Mouse (Mus musculus) embryonic facial prominence, embryonic 11.5 days (tissue): ENCODE measurements around the gene Sf3b3. TPM values are rescaled to one million over a fixed set of nuclear protein-coding genes. Genes with fewer than 3 reads are reported as not detected.
"Not testable (repeated sequence)": the region's sequence is repeated elsewhere in the genome, so short reads cannot be mapped to it uniquely, and the experiment has no call there.

Experiments used
- ATAC-seq: fragments of 200-750 bp; cut with Nextera tagmentation; replicated peaks from 2 replicates; pipeline ENCODE4 v1.8.0; 2017; ENCODE audit warnings: low read depth; ENCODE audit not compliant: insufficient number of reproducible peaks, low FRiP score, low TSS enrichment
- DNase-seq: peaks from one replicate; pipeline ENCODE4 v3.0.0-alpha.2; 2015; ENCODE audit warnings: low spot score
- H3K27ac ChIP-seq: fragments of 300-500 bp; sonication (generic); replicated peaks from 2 replicates; pipeline ENCODE4 v1.5.1; 2014; ENCODE audit warnings: mild to moderate bottlenecking, low read depth, low read length, control low read depth
- H3K27me3 ChIP-seq: fragments of 300-500 bp; sonication (generic); 2 replicates; pipeline ENCODE4 v1.6.1; 2014; ENCODE audit warnings: mild to moderate bottlenecking, low read length, moderate library complexity, mixed read lengths; ENCODE audit not compliant: control insufficient read depth, insufficient read depth
- H3K36me3 ChIP-seq: fragments of 300-500 bp; sonication (generic); replicated peaks from 2 replicates; pipeline ENCODE4 v1.6.1; 2014; ENCODE audit warnings: low read depth, mild to moderate bottlenecking, low read length, moderate library complexity, mixed read lengths; ENCODE audit not compliant: control insufficient read depth, insufficient read depth
- H3K4me1 ChIP-seq: fragments of 300-500 bp; sonication (generic); 2 replicates; pipeline ENCODE4 v1.6.1; 2014; ENCODE audit warnings: low read length, mixed read lengths; ENCODE audit not compliant: control insufficient read depth, insufficient read depth
- H3K4me2 ChIP-seq: fragments of 300-500 bp; sonication (generic); 2 replicates; pipeline ENCODE4 v1.6.1; 2014; ENCODE audit warnings: low read depth, mild to moderate bottlenecking, control low read depth, low read length, moderate library complexity
- H3K4me3 ChIP-seq: fragments of 300-500 bp; sonication (generic); 2 replicates; pipeline ENCODE4 v1.5.1; 2014; ENCODE audit warnings: low read depth, low read length, control low read depth
- H3K9ac ChIP-seq: fragments of 300-500 bp; sonication (generic); replicated peaks from 2 replicates; pipeline ENCODE4 v1.6.1; 2014; ENCODE audit warnings: mild to moderate bottlenecking, control low read depth, low read length
- H3K9me3 ChIP-seq: fragments of 300-500 bp; sonication (generic); replicated peaks from 2 replicates; pipeline ENCODE4 v1.6.1; 2016; ENCODE audit warnings: mild to moderate bottlenecking, low read length, inconsistent platforms, mixed read lengths; ENCODE audit not compliant: control insufficient read depth
- WGBS: fragments of 180-500 bp; shearing (Covaris S2); extraction: QIAGEN DNeasy Blood & Tissue Kit; methylation state at CpG from one replicate; pipeline ENCODE4 v1.1.7; 2014; 5-methylcytosine and 5-hydroxymethylcytosine counted together
- polyA plus RNA-seq: library from polyadenylated mRNA; unstranded; fragments of >200 nt; fragmentation: Nextera tagmentation; extraction: Ambion mirVana; gene quantifications from 2 replicates; pipeline ENCODE4 v1.2.1, GENCODE M21; 2014

Sf3b3 gene
- polyA plus RNA-seq, 1 experiment from 2014 or later: 212 TPM

DNA sequence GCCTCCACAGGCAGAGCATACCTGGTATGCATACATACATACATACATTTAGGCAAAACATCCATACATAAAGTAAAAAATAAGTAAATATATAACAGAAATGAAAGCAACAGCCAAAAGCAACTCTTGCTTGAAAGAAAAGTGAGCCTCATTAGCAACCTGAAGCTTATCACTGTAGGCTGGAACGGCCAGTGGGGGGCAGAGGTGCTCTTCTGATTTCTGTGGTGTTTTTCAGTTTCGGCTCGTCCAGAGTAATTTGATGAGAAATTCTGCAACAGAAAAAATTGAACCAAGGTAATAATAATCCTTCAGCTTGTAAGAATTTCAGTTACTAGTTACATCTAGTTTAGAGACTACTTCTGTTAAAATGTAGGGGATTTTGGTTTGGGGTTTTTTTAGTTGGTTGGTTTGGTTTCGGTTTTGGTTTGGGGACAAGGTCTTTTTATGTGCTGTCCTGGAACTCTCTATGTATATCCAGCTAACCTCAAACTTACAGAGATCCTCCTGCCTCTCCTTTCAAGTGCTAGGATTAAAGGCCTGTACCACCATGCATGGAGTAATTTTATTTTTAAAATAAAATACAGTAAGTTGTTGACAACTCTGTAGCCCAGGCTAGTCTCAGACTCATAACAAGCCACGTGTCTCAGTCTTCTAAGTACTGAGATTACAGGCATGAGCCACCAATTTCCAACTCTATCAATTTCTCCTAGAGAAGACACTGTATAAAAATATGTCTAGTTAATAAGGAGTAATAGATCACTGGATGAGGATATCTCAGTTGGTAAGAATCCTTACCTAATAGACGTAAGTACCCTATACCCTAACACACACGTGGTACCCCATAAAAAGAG is 13.3 kb upstream of the Sf3b3 start:
- no peak for ATAC-seq
- Histone ChIP-seq H3K9me3 (no peaks in the 10 kb centered on the region), H3K36me3 (no peaks in the 10 kb centered on the region; the same call in 1 of the 2 replicates), H3K4me3 (no peak overlapping the region), H3K27me3 (no peaks in the 10 kb centered on the region), H3K4me1 (no peaks in the 10 kb centered on the region), H3K9ac (no peak overlapping the region), H3K4me2 (no peak overlapping the region), H3K27ac (no peak overlapping the region)
- 86% methylated on average over 7 of the region's 7 CpGs for WGBS
- DNase-seq: peak; percentile 46

DNA sequence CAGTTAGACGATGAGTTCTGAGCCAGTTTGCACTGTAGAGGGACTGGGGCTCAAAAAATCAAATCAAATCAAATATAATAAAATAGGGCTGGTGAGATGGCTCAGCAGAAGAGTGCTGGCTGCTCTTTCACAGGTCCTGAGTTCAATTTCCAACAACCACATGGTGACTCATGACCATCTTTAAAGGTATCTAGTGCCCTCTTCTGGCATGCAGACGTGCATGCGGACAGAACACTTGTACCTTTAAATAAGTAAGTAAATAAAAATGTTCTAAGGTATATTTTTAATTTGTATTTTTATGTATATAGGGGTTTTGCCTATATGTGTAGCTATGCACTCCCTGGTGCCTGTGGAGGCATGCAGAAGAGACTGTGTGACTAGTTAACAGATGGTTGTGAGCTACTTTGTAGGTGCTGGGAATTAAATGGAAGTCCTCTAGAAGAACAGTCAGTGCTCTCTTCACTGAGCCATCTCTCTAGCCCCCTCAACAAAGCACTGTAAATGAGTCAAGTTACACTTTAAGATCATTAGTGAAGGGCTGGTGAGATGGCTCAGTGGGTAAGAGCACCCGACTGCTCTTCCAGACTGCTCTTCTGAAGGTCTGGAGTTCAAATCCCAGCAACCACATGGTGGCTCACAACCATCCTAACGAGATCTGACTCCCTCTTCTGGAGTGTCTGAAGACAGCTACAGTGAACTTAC is 10.3 kb upstream of the Sf3b3 start:
- peaks cover 9% of the 10 kb centered on the region for H3K36me3 ChIP-seq
- no peak for ATAC-seq

DNA sequence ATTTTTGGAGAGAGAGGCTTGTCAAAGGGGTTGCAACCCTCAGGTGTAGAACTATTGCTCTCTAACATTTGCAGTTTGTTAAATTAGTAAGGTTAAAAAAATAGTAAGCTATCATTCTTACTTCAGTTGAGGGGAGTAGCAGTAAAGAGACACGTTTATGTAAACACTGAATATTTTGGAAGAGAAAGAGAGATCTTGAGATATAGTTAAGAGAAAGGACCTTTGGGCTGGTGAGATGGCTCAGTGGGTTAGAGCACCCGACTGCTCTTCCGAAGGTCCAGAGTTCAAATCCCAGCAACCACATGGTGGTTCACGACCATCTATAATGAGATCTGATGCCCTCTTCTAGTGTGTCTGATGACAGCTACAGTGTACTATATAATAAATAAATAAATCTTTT is 9.5 kb upstream of the Sf3b3 start:
- not testable (repeated sequence) for ATAC-seq, H3K27ac ChIP-seq, H3K4me1 ChIP-seq, H3K9me3 ChIP-seq, H3K4me3 ChIP-seq, H3K4me2 ChIP-seq, DNase-seq, H3K9ac ChIP-seq, H3K27me3 ChIP-seq
- H3K36me3 ChIP-seq: peaks cover 12% of the 10 kb centered on the region
- 89% methylated on average over 3 of the region's 4 CpGs for WGBS

More for the DNA sequence above, 10.3 kb upstream of the Sf3b3 start:
- no peaks in the 10 kb centered on the region for H3K27me3 ChIP-seq
- H3K4me1 ChIP-seq: no peaks in the 10 kb centered on the region
- no peak overlapping the region for H3K4me2 ChIP-seq
- no peak overlapping the region for H3K27ac ChIP-seq
- no peak for DNase-seq
- no peak overlapping the region for H3K4me3 ChIP-seq
- 92% methylated on average over 4 of the region's 5 CpGs for WGBS
- H3K9me3 ChIP-seq: no peaks in the 10 kb centered on the region
- H3K9ac ChIP-seq: no peak overlapping the region

DNA sequence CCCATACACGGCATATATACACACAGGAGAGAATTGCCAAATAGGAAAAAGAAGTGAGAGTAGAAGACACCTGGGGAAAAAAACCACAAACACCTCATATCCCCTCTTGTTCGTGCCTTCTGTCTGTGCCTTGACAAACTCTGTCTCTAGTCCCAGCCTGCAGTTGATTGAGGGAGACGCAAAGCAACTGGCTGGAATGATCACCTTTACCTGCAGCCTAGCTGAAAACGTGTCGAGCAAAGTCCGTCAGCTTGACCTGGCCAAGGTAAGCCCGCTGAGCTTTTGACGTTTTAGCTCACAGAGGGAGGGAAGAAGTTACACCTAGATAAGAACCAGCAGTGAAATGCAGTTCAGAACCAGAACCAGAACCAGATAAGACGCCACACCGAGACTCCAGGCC is 4.6 kb upstream of the Sf3b3 start:
- Histone ChIP-seq H3K4me1 (no peaks in the 10 kb centered on the region), H3K27me3 (no peaks in the 10 kb centered on the region), H3K27ac (no peak overlapping the region), H3K9me3 (no peaks in the 10 kb centered on the region), H3K4me3 (no peak overlapping the region), H3K9ac (no peak overlapping the region), H3K36me3 (peaks cover 15% of the 10 kb centered on the region), H3K4me2 (no peak overlapping the region)
- 94% methylated on average over 10 of the region's 10 CpGs for WGBS
- ATAC-seq: no peak
- DNase-seq: no peak

DNA sequence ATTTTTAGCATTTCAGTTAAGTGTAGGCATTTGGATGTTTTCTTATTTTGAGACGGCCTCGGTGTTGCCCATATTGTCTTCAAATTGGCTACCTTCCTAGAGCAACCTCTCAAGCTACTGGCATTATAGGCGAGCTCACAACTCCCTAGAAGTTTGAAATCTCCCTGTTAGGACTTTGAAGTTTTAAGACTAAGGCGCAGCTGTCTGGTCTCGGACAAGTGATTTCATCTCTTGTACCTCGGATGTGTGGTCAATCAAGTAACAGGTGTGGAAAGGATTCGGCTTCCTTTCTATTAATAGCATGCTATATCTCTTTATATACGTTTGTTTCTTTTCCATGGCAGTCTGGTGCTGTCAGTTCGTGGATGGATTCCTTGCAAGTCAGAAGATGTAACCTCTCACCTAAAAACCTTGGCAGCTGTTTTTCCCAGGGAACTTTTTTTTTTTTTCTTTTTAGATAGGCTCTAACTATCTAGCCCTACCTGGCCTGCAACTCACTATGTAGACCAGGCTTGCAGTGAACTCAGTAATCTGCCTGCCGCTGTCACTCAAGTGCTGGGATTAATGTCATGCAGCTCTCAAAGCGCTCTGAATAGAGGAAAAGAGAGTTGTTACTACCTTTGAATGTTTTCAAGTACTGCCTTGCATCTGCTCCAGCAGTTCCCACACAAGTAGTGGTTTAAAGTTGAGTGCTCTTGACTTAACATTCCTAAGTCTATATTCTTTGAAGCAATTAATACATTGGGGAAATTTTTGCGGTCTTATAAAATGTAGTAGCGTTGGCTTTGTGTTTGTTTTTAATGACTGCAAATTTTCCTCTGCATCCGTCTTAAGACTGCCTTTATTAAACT is 1.3 kb upstream of the Sf3b3 start:
- Histone ChIP-seq H3K4me3 (peak overlapping the region; percentile 94), H3K27ac (no peak overlapping the region), H3K9ac (peak overlapping the region; percentile 41; the same call in 1 of the 2 replicates), H3K4me2 (peak overlapping the region; percentile 46), H3K36me3 (peaks cover 16% of the 10 kb centered on the region), H3K4me1 (no peaks in the 10 kb centered on the region; the same call in 1 of the 2 replicates), H3K9me3 (no peaks in the 10 kb centered on the region), H3K27me3 (no peaks in the 10 kb centered on the region)
- WGBS: 64% methylated on average over 14 of the region's 14 CpGs
- ATAC-seq (no peak), DNase-seq (no peak)

DNA sequence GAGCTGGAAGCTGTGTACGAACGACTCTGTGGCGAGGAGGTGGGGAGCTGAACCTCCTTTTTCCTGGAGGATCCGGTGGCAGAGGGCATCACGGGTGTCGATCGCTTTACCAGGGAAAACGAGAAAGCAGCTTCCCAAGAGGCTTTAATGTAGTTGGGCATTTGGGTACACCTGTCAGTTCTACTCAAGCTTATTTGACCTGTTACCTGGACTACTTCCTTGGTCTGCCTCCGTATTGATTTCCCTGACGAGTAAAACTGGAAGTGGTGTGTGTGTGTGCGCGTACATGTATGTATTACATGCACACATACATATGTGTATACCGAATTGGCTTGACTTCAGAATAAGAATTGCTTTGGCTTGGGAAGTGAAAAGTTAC is 573 bp upstream of the Sf3b3 start:
- H3K9me3 ChIP-seq: no peaks in the 10 kb centered on the region
- H3K36me3 ChIP-seq: peaks cover 17% of the 10 kb centered on the region
- H3K4me3 ChIP-seq: peak overlapping the region; percentile 94
- 1% methylated on average over 13 of the region's 13 CpGs for WGBS
- ATAC-seq: no peak; the same call in 1 of the 2 replicates
- peak overlapping the region; percentile 46 for H3K4me2 ChIP-seq
- no peaks in the 10 kb centered on the region for H3K27me3 ChIP-seq
- DNase-seq: no peak
- peak overlapping the region; percentile 41 for H3K9ac ChIP-seq
- H3K4me1 ChIP-seq: no peaks in the 10 kb centered on the region; the same call in 1 of the 2 replicates
- no peak overlapping the region for H3K27ac ChIP-seq

DNA sequence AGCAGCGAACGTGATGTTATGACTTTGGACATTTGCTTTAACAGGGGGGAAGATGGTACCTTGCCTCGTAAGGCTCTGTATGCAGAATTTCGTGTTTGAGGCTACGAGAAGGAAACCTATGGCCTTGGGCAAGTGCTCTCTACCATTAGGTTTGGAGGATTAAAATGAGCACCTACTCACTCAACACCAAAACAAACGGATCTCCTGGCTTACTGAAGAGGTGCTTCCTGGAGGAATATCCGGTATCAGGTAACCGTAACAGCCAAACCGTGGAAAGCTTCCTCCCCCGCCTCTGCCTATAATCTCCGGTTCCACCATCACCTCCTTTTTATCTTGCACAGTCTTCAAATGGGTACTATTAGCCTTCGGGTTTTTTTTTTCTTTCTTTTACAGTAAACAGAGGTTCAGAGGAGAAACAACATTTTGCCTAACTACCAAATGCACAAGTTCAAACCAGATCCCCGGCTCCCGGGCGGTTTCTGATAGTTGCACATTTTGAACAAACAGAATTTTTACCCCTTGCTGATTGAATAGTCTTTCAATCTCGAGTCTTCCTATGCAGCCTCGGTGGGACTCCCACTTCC is 674 bp downstream of the Sf3b3 start:
- H3K27ac ChIP-seq: peak overlapping the region; percentile 83
- no peak for ATAC-seq
- peak overlapping the region; percentile 97 for H3K9ac ChIP-seq
- DNase-seq: peak; percentile 44
- no peaks in the 10 kb centered on the region for H3K9me3 ChIP-seq
- H3K36me3 ChIP-seq: peaks cover 20% of the 10 kb centered on the region
- peak overlapping the region; percentile 58 for H3K4me2 ChIP-seq
- peak overlapping the region; percentile 94 for H3K4me3 ChIP-seq
- H3K27me3 ChIP-seq: no peaks in the 10 kb centered on the region
- WGBS: 9% methylated on average over 17 of the region's 17 CpGs
- no peaks in the 10 kb centered on the region; the same call in 1 of the 2 replicates for H3K4me1 ChIP-seq
